Mouse (Mus musculus): Measurements from ENCODE around the gene Atrnl1.

Atrnl1 gene

DNA sequence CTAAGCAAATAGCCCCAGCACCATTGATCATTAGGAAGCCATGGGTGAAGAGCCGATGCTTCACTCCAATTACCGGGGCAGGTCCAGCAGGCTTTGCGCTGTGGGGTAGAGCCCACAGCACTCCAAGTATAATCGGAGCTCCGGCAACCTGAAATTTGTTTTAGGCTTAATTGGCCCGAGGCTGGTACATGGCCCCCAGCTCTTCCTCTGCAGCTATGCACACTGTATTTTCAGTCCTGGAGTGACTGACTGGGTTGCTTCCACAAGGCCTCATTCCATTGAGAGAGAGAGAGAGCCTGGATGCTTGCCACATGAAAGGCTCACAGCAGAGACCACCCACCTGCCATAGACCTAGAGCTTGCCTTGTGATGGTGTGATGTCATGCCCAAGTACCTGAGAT is 555.3 kb downstream of the Atrnl1 start:
- no peak for DNase-seq (ENCODE audit: extremely low spot score, low read depth, low spot score)

DNA sequence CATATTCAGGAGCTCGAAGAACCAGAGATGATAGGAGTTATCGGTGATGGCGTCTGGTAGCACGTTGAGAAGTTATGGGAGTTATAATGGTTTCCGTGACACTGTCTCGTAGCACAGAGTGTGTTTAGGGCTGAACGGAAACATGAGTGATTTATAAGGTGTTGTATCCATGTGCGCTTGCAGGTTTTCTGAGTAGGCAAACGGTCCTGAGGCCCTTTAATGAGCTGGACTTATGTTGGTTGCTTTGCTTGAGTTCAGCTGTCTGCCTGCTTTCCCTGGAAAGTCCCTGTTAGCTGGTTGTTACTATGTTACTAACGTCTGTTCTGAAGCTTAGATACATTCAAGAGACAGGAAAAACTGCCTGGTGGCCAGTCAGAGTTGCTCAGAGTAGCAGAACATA is 567.6 kb downstream of the Atrnl1 start:
- DNase-seq (ENCODE audit: extremely low spot score, low read depth, low spot score) = peak; percentile 44

DNA sequence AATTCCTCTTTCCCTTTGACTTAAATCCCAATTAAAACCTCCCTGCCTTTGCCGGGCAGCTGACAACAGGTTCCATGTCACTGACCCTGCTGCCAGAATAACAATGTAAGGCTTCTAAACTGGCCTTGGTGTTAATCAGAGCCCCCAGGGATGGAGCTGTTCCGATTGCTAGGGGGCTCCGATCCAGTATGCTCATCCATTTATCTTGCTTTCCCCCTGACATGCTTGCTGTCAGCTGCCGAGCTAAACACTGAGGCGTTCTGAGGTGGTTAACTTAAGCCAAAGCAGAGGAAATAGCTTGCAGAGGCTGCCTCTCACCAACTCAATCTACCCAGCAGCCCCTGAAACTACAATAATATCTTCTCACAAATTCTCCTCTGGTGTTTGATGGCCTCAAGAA is 569.9 kb downstream of the Atrnl1 start:
- DNase-seq (ENCODE audit: extremely low spot score, low read depth, low spot score) = no peak

All from hindlimb bud, embryonic 11.5 days (tissue).